Mouse (Mus musculus): Measurements from ENCODE around the gene Them7.

DNA sequence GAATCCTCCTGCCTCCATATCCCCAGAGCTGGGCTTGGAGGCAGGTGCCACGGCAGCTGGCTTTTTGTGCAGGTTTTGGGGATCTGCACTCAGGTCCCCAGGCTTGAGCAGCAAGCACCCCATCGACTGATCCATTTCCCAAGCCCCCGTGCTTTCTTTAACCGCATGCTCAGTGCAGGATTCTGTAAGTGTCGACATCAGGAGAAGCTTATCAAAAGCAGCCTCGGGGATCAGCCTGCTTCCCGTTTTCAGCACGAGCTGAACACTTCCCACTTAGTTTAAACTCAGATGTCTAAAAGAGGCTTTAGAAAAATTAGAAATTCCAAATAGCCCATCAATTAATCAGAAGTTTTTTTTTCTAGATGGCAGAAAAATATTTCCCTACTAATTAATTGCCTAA, 4.5 kb upstream of the Them7 start:
- TF ChIP-seq POLR2A (IDR thresholded peaks at IDR 0.05; ENCODE audit: insufficient read depth, low read length) = no peak
- TF ChIP-seq CTCF (IDR thresholded peaks at IDR 0.05; ENCODE audit: low read depth, low read length) = no peak

Data from ES-Bruce4 (cell line).